Mouse (Mus musculus): Measurements from ENCODE around the gene Casd1. TPM values are rescaled to one million over a fixed set of nuclear protein-coding genes. Genes with fewer than 3 reads are reported as not detected.

Gene Casd1
- total RNA-seq, 1 experiment from 2014 or later = 146 TPM

DNA sequence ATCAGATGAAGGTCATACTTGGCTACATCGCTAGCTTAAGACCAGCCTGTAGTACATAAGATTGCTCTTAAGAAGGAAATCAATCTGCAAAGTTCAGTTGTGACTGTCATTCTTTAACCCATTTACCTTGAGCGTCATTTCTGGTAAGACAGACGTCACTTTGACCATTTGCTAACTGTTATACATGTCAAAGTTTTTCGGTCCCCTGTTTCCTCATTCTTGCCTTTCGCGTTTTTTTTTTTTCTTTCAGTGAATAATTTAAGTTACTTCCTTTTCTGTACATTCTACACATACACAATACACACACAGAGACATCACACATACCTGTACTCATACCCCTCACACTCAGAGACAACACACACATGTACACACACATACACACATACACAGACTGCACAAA is 64.5 kb downstream of the Casd1 start:
- ATAC-seq (replicated peaks in 1 of 2; ENCODE audit: insufficient read depth in 1 of 2, low FRiP score in 2 of 2, low TSS enrichment in 1 of 2, low read depth in 1 of 2, poor library complexity in 2 of 2, severe bottlenecking in 2 of 2) = no peak

DNA sequence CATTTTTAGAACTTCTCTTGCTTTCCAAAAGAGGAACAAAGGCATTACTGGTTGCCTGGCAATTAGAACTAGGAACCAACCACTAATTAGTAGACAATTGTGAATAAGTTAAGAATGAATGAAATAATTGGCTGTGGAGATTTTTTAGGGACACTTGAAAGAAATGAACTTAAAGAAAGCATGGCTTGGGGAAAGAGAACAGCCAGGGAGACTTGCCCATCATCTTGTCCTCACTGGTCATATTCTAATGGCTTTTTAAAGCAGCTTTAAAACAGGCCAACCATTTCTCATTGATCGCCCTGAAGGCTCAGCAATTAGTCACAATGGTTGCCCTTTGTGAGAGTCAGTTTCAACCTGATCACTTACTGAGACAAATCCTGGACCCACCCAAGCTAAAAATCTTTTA is 76.7 kb downstream of the Casd1 start:
- no peak for ATAC-seq (replicated peaks in 1 of 2; ENCODE audit: insufficient read depth in 1 of 2, low FRiP score in 2 of 2, low TSS enrichment in 1 of 2, low read depth in 1 of 2, poor library complexity in 2 of 2, severe bottlenecking in 2 of 2)

DNA sequence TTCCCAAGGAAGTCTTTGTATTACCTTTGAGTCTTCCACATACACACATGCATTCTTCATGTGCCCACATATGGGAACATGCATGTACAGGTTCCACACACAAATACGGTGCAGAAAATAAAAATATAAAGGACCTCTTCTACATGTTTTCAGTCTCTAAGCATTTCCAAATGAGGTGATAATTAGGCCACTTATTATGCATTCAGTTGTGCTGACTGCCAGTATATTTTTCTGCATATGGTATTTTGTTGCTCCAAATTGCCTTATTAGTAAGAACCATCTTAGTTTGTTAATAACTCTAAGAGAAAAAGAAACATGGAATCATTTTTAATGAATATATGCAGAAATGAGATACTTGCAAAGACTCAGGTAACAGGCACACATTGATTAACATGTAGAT is 79.3 kb downstream of the Casd1 start:
- no peak for ATAC-seq (replicated peaks in 1 of 2; ENCODE audit: insufficient read depth in 1 of 2, low FRiP score in 2 of 2, low TSS enrichment in 1 of 2, low read depth in 1 of 2, poor library complexity in 2 of 2, severe bottlenecking in 2 of 2)

DNA sequence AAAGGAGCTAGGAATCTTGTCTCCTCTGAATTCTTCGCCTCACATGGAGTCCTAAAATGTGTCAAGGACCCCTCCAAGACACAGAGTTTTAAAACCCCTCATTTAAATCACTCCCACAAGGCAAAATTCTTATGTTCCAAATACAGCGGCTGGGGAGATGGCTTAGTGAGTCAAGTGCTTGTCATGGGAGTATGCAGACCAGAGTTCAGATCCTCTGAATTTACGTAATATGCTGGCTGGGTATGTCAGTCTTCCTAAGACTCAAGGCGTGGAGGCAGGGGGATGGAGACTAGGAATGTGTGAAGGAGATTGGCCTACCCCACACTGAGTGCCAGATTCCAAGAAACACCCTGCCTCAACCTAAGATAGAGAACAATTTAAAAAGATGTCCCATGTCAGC is 79.9 kb downstream of the Casd1 start:
- ATAC-seq (replicated peaks in 1 of 2; ENCODE audit: insufficient read depth in 1 of 2, low FRiP score in 2 of 2, low TSS enrichment in 1 of 2, low read depth in 1 of 2, poor library complexity in 2 of 2, severe bottlenecking in 2 of 2) = no peak

DNA sequence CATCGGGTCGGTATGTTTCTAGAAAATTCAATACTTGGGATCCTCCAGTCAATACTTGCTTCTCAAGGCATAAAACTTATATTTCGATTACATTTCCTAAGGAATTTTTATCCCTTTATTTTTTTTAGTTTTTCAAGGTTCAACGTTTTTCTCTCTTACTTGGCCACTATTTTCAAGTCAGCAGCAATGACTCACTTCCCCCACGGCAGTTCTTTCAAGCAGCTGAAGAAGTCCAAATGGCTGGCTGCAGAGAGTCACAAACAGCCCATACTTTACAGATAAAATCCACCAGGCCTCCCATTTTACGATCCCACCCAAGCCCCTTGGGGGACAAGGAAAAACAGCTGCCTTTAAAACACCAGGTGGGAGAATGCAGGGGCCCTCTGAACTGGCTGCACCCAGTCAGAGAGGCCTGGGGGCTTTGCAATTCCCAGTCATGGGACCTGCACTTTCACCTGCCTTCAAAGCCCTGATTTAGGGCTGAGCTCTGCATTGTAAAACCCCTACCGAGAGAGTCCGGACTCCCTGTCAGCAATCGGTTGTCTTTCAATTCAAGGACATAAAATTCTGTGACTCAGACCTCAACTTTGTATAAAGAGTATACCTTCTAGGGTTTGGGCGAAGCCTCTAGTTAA is 84.2 kb downstream of the Casd1 start:
- ATAC-seq (replicated peaks in 1 of 2; ENCODE audit: insufficient read depth in 1 of 2, low FRiP score in 2 of 2, low TSS enrichment in 1 of 2, low read depth in 1 of 2, poor library complexity in 2 of 2, severe bottlenecking in 2 of 2) = no peak

DNA sequence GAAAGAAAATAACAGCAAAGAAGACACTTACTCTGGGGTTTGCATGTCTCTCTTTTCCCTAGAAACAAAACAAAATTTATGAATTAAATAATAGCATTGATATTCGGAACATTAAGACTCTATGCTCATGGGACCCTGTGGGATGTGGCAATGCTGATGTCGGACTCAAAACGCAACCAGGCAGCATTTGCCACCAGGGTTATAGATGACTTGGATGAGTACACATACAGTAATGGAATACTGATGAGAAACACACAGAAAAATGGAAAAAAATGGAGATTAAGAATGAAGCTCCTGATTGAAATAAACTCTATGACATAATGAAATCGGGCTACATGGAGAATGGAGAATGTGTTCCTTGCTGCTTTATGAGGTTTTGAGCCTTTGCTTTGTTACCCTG is 89.8 kb downstream of the Casd1 start:
- ATAC-seq (replicated peaks in 1 of 2; ENCODE audit: insufficient read depth in 1 of 2, low FRiP score in 2 of 2, low TSS enrichment in 1 of 2, low read depth in 1 of 2, poor library complexity in 2 of 2, severe bottlenecking in 2 of 2) = no peak

Other genes with a start within 250 kb of the Casd1 start
- gene Col1a2, start 96.0 kb upstream of the Casd1 start, total RNA-seq (2017) = 0.35 and 0.50 TPM in 2 replicates
- 16.0 and 25.8 TPM in 2 replicates for gene Sgce, start 146.4 kb downstream of the Casd1 start, total RNA-seq (2017)
- 0.05 and 0.19 TPM in 2 replicates for gene Peg10, start 146.5 kb downstream of the Casd1 start, total RNA-seq (2017)